Mouse (Mus musculus) brain, embryonic 14.5 days (tissue): ENCODE data around the gene Ttc29.

Source experiments
- CTCF ChIP-seq: fragments of 200-500 bp; IDR thresholded peaks from 2 replicates; pipeline ENCODE4 v1.5.1; 2012; ENCODE audit warnings: inconsistent platforms, mild to moderate bottlenecking, moderate library complexity, borderline replicate concordance; ENCODE audit not compliant: insufficient read depth, insufficient read length; ENCODE audit errors: extremely low read depth
- POLR2A ChIP-seq: fragments of 200-500 bp; IDR thresholded peaks from 2 replicates; pipeline ENCODE4 v1.6.1; 2012; ENCODE audit warnings: mild to moderate bottlenecking, inconsistent platforms, borderline replicate concordance; ENCODE audit not compliant: poor library complexity, insufficient read depth, insufficient read length, severe bottlenecking; ENCODE audit errors: extremely low read depth

GRCm38 (mm10) chr8:78269281-78269680 is 56.2 kb downstream of the Ttc29 start:
- no peak for TF ChIP-seq POLR2A
- no peak for TF ChIP-seq CTCF
